Mouse (Mus musculus) forebrain, postnatal 0 days (tissue): ENCODE measurements at regions not wholly inside any gene's neighbourhood (a gene's known extent, or its start where the extent isn't known, plus 50 kb on each side); places are given as distances from the start of the nearest gene placed in this dataset.

Experiments
- ATAC-seq: fragments of 200-750 bp; cut with Nextera tagmentation; 2 replicates; pipeline ENCODE4 v1.8.0; 2017; ENCODE audit warnings: mild to moderate bottlenecking, moderate library complexity
- DNase-seq: peaks from one replicate; pipeline ENCODE4 v3.0.0-alpha.2; 2015
- H3K27ac ChIP-seq: fragments of 300-500 bp; sonication (generic); 2 replicates; pipeline ENCODE4 v1.5.1; 2014; ENCODE audit warnings: low read depth, mild to moderate bottlenecking, antibody characterized with exemption, low read length, moderate library complexity, mixed read lengths
- H3K27me3 ChIP-seq: fragments of 300-500 bp; sonication (generic); 2 replicates; pipeline ENCODE4 v1.6.1; 2014; ENCODE audit warnings: mild to moderate bottlenecking, low read length, mixed read lengths; ENCODE audit not compliant: insufficient read depth
- H3K36me3 ChIP-seq: fragments of 300-500 bp; sonication (generic); 2 replicates; pipeline ENCODE4 v1.6.1; 2014; ENCODE audit warnings: mild to moderate bottlenecking, moderate library complexity; ENCODE audit not compliant: insufficient read depth
- H3K4me1 ChIP-seq: fragments of 300-500 bp; sonication (generic); 2 replicates; pipeline ENCODE4 v1.6.1; 2014; ENCODE audit warnings: antibody characterized with exemption; ENCODE audit not compliant: insufficient read depth
- H3K4me2 ChIP-seq: fragments of 300-500 bp; sonication (generic); 2 replicates; pipeline ENCODE4 v1.6.1; 2014; ENCODE audit warnings: low read depth, mild to moderate bottlenecking, moderate library complexity
- H3K4me3 ChIP-seq: fragments of 300-500 bp; sonication (generic); 2 replicates; pipeline ENCODE4 v1.5.1; 2014; ENCODE audit warnings: low read depth, low read length, mixed read lengths
- H3K9ac ChIP-seq: fragments of 300-500 bp; sonication (generic); 2 replicates; pipeline ENCODE4 v1.6.1; 2014; ENCODE audit warnings: mild to moderate bottlenecking
- H3K9me3 ChIP-seq: fragments of 300-500 bp; sonication (generic); 2 replicates; pipeline ENCODE4 v1.6.1; 2016; ENCODE audit warnings: low read length
- CTCF ChIP-seq: sonication (generic); IDR thresholded peaks from 2 replicates; pipeline ENCODE4 v1.5.1; 2016; ENCODE audit warnings: antibody characterized with exemption, control low read depth, low read depth
- WGBS: fragments of 180-500 bp; shearing (Covaris S2); extraction: QIAGEN DNeasy Blood & Tissue Kit; methylation state at CpG from one replicate; pipeline ENCODE4 v1.1.7; 2014; 5-methylcytosine and 5-hydroxymethylcytosine counted together

DNA sequence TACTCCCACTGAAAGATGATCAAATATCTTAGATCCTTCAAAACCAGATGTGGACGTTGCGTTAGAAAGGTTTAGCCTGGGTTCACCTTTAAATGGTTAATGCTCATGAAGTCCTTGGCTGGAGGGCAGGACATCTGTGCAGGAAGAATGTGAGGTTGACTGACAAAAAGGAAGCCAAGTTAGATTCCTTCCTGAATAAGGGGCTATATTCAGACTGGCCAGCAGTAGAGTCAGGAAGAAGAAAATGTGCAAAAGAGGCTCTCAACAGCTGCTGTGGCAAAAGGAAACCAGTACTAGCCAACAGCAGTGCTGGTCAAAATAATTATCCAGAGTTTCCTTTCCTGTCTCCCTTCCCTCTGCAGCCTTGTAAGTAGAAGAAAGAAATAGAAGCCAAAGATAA, 582.0 kb upstream of the Marcks start:
- no peak overlapping the region for H3K9ac ChIP-seq
- no peak overlapping the region for H3K4me3 ChIP-seq
- H3K27ac ChIP-seq, result no peak overlapping the region
- no peak overlapping the region for H3K4me2 ChIP-seq
- DNase-seq (no peak), ATAC-seq (no peak)
- H3K9me3 ChIP-seq, result no peaks in the 10 kb centered on the region
- 93% methylated on average over 2 of the region's 2 CpGs for whole genome bisulfite sequencing
- no peaks in the 10 kb centered on the region for H3K27me3 ChIP-seq
- H3K4me1 ChIP-seq, result no peaks in the 10 kb centered on the region
- no peaks in the 10 kb centered on the region for H3K36me3 ChIP-seq
- no peak for TF ChIP-seq CTCF

DNA sequence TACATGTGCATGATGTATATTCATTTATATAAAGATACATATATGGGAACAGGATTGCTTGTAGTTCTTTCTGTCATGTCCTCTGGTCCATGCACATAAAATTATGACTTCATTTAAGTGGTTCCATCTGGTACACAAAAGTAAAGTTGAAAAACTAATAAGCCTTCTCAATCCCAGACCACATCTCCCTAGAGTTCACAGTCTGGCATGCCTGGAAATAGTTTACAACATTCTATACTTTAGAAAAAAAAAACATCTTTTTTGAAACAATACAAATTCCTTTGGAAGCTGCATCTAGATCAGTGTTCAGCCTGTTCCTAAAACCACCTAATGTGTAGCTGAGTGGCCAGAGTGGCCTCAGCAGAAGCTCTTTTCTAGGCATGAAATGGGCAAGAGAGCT, 578.2 kb upstream of the Marcks start:
- no peak for ATAC-seq
- no peak overlapping the region for H3K4me3 ChIP-seq
- H3K4me1 ChIP-seq, result no peaks in the 10 kb centered on the region
- no peak for DNase-seq
- no peak for TF ChIP-seq CTCF
- no peak overlapping the region for H3K4me2 ChIP-seq
- no peaks in the 10 kb centered on the region for H3K36me3 ChIP-seq
- H3K27ac ChIP-seq, result no peak overlapping the region
- no peak overlapping the region for H3K9ac ChIP-seq
- no peaks in the 10 kb centered on the region for H3K9me3 ChIP-seq
- H3K27me3 ChIP-seq, result no peaks in the 10 kb centered on the region

DNA sequence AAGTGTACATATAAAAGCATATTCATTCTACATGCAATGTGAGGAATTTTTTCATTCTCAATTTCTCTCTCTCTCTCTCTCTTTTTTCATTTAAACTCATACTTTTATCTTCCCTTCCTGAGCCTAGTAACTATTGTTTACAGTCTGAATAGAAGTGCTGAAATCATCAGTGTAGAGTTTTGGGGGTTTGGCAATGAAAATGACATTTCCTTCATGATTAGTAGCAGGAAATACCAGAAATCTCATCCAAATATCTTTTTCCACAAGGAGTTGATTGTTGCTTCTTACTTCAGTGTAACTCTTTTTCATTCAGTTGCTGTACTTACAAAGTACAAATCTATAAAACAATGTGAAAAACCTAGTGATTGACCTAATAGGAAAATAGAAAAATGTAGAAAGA, 572.7 kb upstream of the Marcks start:
- Histone ChIP-seq H3K27me3 (no peaks in the 10 kb centered on the region), H3K9ac (no peak overlapping the region), H3K4me1 (no peaks in the 10 kb centered on the region), H3K27ac (no peak overlapping the region), H3K4me2 (no peak overlapping the region), H3K9me3 (no peaks in the 10 kb centered on the region), H3K36me3 (no peaks in the 10 kb centered on the region), H3K4me3 (no peak overlapping the region)
- no peak for DNase-seq
- no peak for ATAC-seq
- TF ChIP-seq CTCF, result no peak

DNA sequence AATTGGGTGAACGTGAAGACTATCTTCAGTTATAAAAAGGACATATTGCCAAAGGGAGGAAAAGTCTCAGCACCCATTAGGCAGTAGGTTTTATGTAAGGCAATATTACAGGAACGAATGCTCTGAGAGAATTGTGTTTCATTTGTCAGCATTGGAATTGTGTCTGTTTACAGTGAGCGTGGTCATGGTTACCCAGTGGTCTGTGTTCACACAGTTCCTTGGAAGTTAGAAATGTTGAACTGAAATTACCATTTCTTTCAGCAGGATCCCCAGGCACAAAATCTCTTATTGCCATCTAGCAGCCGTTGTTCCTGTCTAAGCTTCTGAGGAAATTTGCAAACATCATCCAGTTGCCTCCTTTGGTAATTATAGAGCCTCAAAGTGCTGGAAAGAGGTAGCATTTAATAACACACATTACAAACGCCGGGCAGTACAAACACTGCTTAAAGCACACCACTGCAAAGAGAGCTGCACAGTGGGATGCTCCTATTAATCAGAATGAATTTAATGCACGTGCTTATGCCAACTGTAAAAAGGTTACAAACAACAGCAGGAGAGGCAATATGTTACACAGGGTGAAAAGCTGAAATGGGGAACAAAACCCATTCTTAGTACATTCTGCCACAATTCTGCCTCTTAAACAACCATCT, 555.4 kb upstream of the Marcks start:
- no peak overlapping the region for H3K4me3 ChIP-seq
- H3K9me3 ChIP-seq, result no peaks in the 10 kb centered on the region
- no peak overlapping the region for H3K27ac ChIP-seq
- peak; percentile 49 for DNase-seq
- no peaks in the 10 kb centered on the region for H3K36me3 ChIP-seq
- peak; percentile 78 for ATAC-seq
- 27% methylated on average over 7 of the region's 7 CpGs for WGBS
- H3K4me1 ChIP-seq, result no peaks in the 10 kb centered on the region
- no peak overlapping the region for H3K4me2 ChIP-seq
- H3K27me3 ChIP-seq, result no peaks in the 10 kb centered on the region
- no peak for TF ChIP-seq CTCF
- no peak overlapping the region for H3K9ac ChIP-seq

DNA sequence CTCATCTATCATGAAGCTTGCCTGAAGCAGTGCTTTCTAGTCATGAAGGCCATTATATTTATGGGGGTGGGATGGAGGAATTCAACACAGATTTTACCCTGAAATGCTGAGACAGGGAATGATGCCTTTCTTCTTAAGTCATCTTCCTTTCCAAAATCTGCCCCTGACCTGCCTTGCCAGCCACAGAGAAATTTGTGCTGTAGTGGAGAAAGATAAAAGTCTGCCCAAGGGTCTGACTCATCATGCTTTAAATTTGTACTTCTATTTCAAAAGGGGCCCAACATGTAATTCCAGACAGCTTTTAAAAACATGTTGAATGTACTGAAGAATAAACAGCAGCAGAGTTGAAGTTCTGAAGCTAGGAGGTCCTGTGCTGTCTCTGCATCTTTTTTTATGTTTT, 554.1 kb upstream of the Marcks start:
- Histone ChIP-seq H3K4me1 (no peaks in the 10 kb centered on the region), H3K4me2 (no peak overlapping the region), H3K27ac (no peak overlapping the region), H3K27me3 (no peaks in the 10 kb centered on the region), H3K36me3 (no peaks in the 10 kb centered on the region), H3K9ac (no peak overlapping the region), H3K4me3 (no peak overlapping the region), H3K9me3 (no peaks in the 10 kb centered on the region)
- DNase-seq (no peak), ATAC-seq (no peak)
- TF ChIP-seq CTCF, result no peak

DNA sequence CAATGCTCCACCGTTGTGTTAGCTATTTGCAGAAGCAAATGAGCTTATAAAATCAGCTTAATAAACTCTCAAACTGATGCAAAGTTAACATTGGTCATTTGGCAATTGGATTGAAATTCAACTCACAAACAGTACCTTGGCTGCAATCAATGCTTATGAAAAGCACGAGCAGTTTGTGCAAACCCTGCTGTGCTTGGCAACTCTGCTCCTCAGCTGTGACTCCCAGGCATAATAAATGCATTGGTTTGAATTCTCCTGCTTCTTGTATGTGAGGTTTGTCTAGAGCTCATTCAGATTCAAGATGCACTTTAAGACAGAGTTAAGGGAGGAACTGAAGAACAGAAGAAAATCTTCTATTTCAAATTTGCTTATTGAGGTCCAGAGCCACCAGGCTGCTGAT, 553.2 kb upstream of the Marcks start:
- Histone ChIP-seq H3K4me1 (no peaks in the 10 kb centered on the region), H3K9me3 (no peaks in the 10 kb centered on the region), H3K27me3 (no peaks in the 10 kb centered on the region), H3K4me2 (no peak overlapping the region), H3K4me3 (no peak overlapping the region), H3K36me3 (no peaks in the 10 kb centered on the region), H3K9ac (no peak overlapping the region), H3K27ac (no peak overlapping the region)
- peak; percentile 41 for DNase-seq
- 12% methylated on average over 2 of the region's 2 CpGs for WGBS
- TF ChIP-seq CTCF, result no peak
- peak; percentile 29; the same call in 1 of the 2 replicates for ATAC-seq

DNA sequence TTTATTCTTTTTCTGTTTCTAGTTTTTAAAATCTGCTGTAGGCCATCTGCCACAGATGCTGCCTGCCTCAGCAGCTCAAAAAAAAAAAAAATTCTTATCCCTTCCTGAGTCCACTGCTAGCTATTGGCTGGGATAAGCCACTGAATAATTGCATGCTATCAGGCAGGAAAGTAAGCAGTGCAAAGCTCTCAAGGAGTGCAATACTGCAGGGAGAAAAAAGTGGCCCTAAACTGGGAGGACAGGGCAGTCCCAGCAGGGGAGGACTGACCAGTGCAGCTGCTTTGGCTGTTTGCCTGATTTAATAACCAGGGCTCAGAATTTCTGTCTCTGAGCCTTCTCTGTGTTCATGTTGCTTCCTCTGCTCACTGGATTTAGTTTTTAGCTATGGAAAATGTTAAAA, 544.4 kb upstream of the Marcks start:
- H3K27ac ChIP-seq, result no peak overlapping the region
- ATAC-seq (no peak), DNase-seq (peak; percentile 7)
- no peaks in the 10 kb centered on the region for H3K36me3 ChIP-seq
- no peaks in the 10 kb centered on the region for H3K9me3 ChIP-seq
- H3K27me3 ChIP-seq, result no peaks in the 10 kb centered on the region
- H3K4me3 ChIP-seq, result no peak overlapping the region
- H3K4me2 ChIP-seq, result no peak overlapping the region
- no peak overlapping the region for H3K9ac ChIP-seq
- H3K4me1 ChIP-seq, result no peaks in the 10 kb centered on the region
- no peak for TF ChIP-seq CTCF

DNA sequence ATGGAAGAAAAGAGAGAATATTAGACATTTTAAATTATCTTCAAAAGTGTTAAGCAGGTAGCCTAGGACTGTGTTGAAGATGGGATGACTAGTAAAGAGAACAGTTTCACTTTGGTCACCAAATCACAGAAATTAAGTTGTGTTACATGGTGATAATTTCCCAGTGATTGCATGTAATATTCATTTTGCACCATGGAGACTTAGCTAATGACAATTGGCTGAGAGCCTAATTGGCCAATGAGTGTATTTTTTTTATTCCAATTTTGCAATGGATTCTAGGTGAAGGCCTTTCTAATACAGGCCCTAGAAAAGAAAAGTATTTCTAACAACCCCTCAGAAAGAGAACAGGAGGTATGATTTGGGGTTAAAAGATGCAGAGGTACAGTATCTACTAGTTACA, 541.9 kb upstream of the Marcks start:
- no peak overlapping the region for H3K27ac ChIP-seq
- H3K9ac ChIP-seq, result no peak overlapping the region
- no peak overlapping the region for H3K4me2 ChIP-seq
- no peak for ATAC-seq
- no peak overlapping the region for H3K4me3 ChIP-seq
- no peaks in the 10 kb centered on the region for H3K9me3 ChIP-seq
- no peaks in the 10 kb centered on the region for H3K36me3 ChIP-seq
- DNase-seq, result peak; percentile 23
- H3K4me1 ChIP-seq, result no peaks in the 10 kb centered on the region
- no peak for TF ChIP-seq CTCF
- H3K27me3 ChIP-seq, result no peaks in the 10 kb centered on the region
